Mouse (Mus musculus) neural tube, embryonic 13.5 days (tissue): Measurements from ENCODE around the gene Ccdc186. TPM values are rescaled to one million over a fixed set of nuclear protein-coding genes. Genes with fewer than 3 reads are reported as not detected.

ENCODE experiments used
- ATAC-seq: fragments of 200-750 bp; cut with Nextera tagmentation; 2 replicates; pipeline ENCODE4 v1.8.0; 2017; ENCODE audit warnings: low read depth, mild to moderate bottlenecking, moderate TSS enrichment, moderate library complexity
- H3K27ac ChIP-seq: fragments of 300-500 bp; sonication (generic); replicated peaks from 2 replicates; pipeline ENCODE4 v1.5.1; 2015; ENCODE audit warnings: moderate library complexity, mild to moderate bottlenecking, inconsistent platforms
- H3K27me3 ChIP-seq: fragments of 300-500 bp; sonication (generic); 2 replicates; pipeline ENCODE4 v1.6.1; 2015; ENCODE audit warnings: mild to moderate bottlenecking, inconsistent platforms
- H3K36me3 ChIP-seq: fragments of 300-500 bp; sonication (generic); 2 replicates; pipeline ENCODE4 v1.6.1; 2015; ENCODE audit warnings: mild to moderate bottlenecking, inconsistent platforms
- H3K4me1 ChIP-seq: fragments of 300-500 bp; sonication (generic); replicated peaks from 2 replicates; pipeline ENCODE4 v1.6.1; 2015; ENCODE audit warnings: inconsistent platforms
- H3K4me2 ChIP-seq: fragments of 300-500 bp; sonication (generic); 2 replicates; pipeline ENCODE4 v1.6.1; 2015; ENCODE audit warnings: inconsistent platforms, mild to moderate bottlenecking, moderate library complexity
- H3K4me3 ChIP-seq: fragments of 300-500 bp; sonication (generic); 2 replicates; pipeline ENCODE4 v1.5.1; 2015; ENCODE audit warnings: mild to moderate bottlenecking, inconsistent platforms
- H3K9ac ChIP-seq: fragments of 300-500 bp; sonication (generic); 2 replicates; pipeline ENCODE4 v1.6.1; 2015; ENCODE audit warnings: moderate library complexity, mild to moderate bottlenecking, inconsistent platforms
- H3K9me3 ChIP-seq: fragments of 300-500 bp; sonication (generic); 2 replicates; pipeline ENCODE4 v1.6.1; 2016; ENCODE audit warnings: inconsistent platforms
- WGBS: fragments of 180-500 bp; shearing (Covaris S2); methylation state at CpG from one replicate; pipeline ENCODE4 v1.1.7; 2015; 5-methylcytosine and 5-hydroxymethylcytosine counted together
- polyA plus RNA-seq: library from polyadenylated mRNA; unstranded; fragments of >200 nt; fragmentation: Nextera tagmentation; extraction: Ambion mirVana; gene quantifications from 2 replicates; pipeline ENCODE4 v1.2.1, GENCODE M21; 2015

Ccdc186 gene
- 22.0 and 23.8 TPM in 2 replicates for polyA plus RNA-seq

DNA sequence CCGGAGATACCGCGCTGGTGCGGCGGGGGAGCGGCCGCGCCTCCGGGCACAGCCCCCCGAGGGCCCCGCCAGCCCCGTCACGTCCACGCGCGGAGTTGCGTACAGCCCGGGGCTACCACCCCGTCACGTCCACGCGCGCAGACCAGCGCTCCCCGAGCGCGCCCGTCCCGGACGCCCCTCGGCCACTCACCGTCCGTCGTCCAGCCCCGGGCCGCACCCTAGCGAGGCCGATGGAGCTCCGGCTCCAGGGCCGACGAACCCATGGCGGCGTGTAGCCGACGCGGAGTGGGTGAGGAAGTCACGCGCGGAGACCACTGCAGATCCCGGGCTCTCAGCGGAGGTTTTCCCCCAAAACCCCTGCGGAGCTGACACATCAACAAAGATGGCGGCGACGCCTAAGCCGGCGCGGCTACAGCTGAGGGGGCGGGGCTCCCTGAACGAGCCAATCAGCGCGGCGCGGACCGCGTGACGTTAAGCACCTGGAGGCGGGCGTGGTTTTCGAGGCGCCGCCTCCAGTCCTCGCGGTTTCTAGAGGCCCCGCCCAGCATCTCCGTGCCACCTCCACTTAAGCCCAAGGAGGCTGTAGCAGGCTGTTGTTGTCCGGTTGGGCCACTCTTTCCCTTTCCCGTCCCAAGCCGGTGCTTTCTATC is at the start of gene Ccdc186:
Ccdc186 (minus strand) TSS at position 393 of the 650 bp plus-strand sequence.
- H3K27ac ChIP-seq, result peak within 1 kb of the TSS; percentile 95
- H3K4me2 ChIP-seq, result peak within 1 kb of the TSS; percentile 85
- H3K9me3 ChIP-seq, result no peaks in the 10 kb centered on the region
- no peaks in the 10 kb centered on the region for H3K36me3 ChIP-seq
- peak; percentile 96 for ATAC-seq
- peaks cover 6% of the 10 kb centered on the region for H3K27me3 ChIP-seq
- under 1% methylated on average over 79 of the region's 79 CpGs for WGBS
- H3K4me1 ChIP-seq, result peaks cover 44% of the 10 kb centered on the region
- H3K9ac ChIP-seq, result peak within 1 kb of the TSS; percentile 92
- peak within 1 kb of the TSS; percentile 96 for H3K4me3 ChIP-seq

GRCm38 (mm10) chr19:56867701-56868100 is 45.7 kb upstream of the Ccdc186 start:
- no peak overlapping the region for H3K27ac ChIP-seq
- WGBS, result 63% methylated on average over 4 of the region's 4 CpGs

DNA sequence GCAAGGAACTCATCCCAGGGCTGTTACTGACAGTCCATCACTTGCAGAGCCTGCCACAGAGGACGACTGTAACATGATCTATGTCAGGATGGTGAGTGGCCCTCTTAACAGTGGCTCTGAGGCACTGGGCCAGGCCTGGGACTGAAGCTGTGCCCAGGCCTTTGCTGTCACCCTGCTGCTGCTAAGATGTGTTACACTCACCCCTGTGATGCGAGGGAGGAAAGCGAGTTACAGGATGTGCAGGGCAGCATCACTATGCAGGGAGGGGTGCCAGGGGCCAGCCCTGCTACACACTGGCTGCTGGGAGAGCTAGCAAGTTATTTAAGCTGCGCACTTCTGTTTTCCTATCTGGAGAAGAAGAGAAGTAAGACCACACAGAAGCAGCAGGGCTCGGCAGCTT is 34.5 kb upstream of the Ccdc186 start:
- 59% methylated on average over 5 of the region's 5 CpGs for WGBS
- Histone ChIP-seq H3K27me3 (no peaks in the 10 kb centered on the region), H3K4me3 (no peak overlapping the region), H3K9me3 (no peaks in the 10 kb centered on the region), H3K4me1 (no peaks in the 10 kb centered on the region), H3K36me3 (no peaks in the 10 kb centered on the region), H3K27ac (no peak overlapping the region), H3K9ac (no peak overlapping the region), H3K4me2 (no peak overlapping the region)
- ATAC-seq, result no peak

More at GRCm38 (mm10) chr19:56867701-56868100, 45.7 kb upstream of the Ccdc186 start:
- no peak for ATAC-seq
- no peaks in the 10 kb centered on the region for H3K9me3 ChIP-seq
- no peak overlapping the region for H3K9ac ChIP-seq
- H3K4me3 ChIP-seq, result no peak overlapping the region
- H3K4me2 ChIP-seq, result no peak overlapping the region
- peaks cover 23% of the 10 kb centered on the region for H3K27me3 ChIP-seq
- no peaks in the 10 kb centered on the region for H3K4me1 ChIP-seq
- no peaks in the 10 kb centered on the region for H3K36me3 ChIP-seq

DNA sequence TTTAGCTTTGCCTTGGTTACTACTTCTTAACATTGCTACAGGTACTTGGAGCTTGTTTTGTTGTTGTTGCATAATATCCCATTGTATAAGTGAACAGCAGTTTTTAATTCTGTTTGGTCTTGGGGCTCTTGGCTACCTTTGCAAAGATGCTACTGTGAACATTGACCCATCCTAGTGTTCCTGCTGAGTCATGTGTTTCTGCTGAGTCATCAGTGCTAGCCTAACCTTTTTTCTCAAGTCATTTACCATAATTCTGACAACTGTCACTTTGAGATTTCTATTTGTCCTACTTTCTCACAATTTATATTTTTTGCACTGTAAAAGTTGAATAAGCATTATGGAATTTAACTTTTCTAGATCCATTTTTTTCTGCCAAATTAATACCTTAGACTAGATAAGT is 30.6 kb upstream of the Ccdc186 start:
- H3K36me3 ChIP-seq, result no peaks in the 10 kb centered on the region
- no peak for ATAC-seq
- no peak overlapping the region for H3K4me3 ChIP-seq

DNA sequence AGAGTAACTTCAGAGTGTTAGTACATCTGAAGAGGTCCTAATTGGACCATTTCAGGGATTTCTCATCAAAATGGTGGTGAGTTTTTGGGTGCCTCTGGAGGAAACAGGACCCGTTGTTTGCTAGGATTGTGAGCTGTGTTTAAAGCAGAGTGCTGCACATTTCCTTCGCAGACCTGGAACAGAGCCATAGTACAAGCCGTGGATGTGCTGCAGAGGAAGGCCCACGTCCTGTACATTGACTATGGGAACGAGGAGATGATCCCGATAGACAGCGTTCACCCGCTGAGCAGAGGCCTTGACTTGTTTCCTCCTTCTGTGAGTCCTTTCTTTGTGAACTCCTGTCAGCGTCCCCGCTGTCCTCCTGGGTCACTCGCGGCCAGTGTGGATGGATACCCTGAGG is 21.0 kb upstream of the Ccdc186 start:
- Histone ChIP-seq H3K27ac (no peak overlapping the region), H3K4me2 (no peak overlapping the region), H3K4me3 (no peak overlapping the region), H3K4me1 (no peaks in the 10 kb centered on the region; the same call in 1 of the 2 replicates), H3K9ac (no peak overlapping the region), H3K9me3 (peaks cover 13% of the 10 kb centered on the region; the same call in 1 of the 2 replicates), H3K27me3 (no peaks in the 10 kb centered on the region), H3K36me3 (no peaks in the 10 kb centered on the region; the same call in 1 of the 2 replicates)
- 78% methylated on average over 12 of the region's 12 CpGs for WGBS
- no peak for ATAC-seq

More for the DNA sequence above, 30.6 kb upstream of the Ccdc186 start:
- H3K9ac ChIP-seq, result no peak overlapping the region
- H3K27me3 ChIP-seq, result no peaks in the 10 kb centered on the region
- no peak overlapping the region for H3K4me2 ChIP-seq
- H3K4me1 ChIP-seq, result no peaks in the 10 kb centered on the region
- no peak overlapping the region for H3K27ac ChIP-seq
- no peaks in the 10 kb centered on the region; the same call in 1 of the 2 replicates for H3K9me3 ChIP-seq

DNA sequence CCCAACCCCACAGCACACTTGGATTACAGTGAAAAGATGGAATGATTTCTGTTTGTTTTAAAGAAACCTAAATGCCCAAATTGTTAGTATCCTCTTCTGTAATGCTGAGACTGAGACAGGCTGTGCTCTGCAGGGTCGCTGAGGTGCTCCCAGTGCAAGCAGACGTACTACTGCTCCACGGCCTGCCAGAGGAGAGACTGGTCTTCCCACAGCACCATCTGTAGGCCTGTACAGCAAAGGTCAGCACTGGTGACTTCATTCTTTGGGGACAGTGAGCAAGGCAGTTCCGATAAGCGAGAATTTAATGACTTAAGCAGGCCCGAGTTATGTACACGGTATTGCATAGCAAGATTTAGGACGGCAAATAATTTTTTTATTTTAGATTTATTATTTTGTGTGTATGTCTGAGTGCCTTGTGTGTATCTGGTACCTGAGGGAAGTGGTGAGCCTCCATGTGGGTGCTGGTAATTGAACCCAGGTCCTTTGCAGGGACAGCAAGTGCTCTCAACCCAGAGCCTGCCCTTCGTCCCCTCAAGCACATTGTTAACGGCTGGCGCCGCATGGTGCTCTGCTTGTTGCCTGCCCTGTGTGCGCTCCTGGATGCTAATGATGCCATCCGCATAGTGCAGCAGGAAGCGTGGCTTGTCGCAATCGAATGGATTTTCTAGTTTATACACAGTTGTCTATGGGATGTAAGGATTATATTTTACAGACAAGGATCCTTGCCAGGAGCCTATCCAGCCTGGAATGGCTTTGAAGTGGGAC is 17.1 kb upstream of the Ccdc186 start:
- H3K27me3 ChIP-seq, result no peaks in the 10 kb centered on the region
- peaks cover 5% of the 10 kb centered on the region; the same call in 1 of the 2 replicates for H3K4me1 ChIP-seq
- no peaks in the 10 kb centered on the region for H3K36me3 ChIP-seq
- no peak overlapping the region for H3K27ac ChIP-seq
- H3K9me3 ChIP-seq, result no peaks in the 10 kb centered on the region
- no peak overlapping the region for H3K9ac ChIP-seq
- H3K4me2 ChIP-seq, result no peak overlapping the region
- WGBS, result 71% methylated on average over 17 of the region's 17 CpGs
- ATAC-seq, result no peak
- H3K4me3 ChIP-seq, result no peak overlapping the region

GRCm38 (mm10) chr19:56835340-56835739 is 13.3 kb upstream of the Ccdc186 start:
- no peak overlapping the region for H3K4me2 ChIP-seq
- no peak overlapping the region for H3K27ac ChIP-seq
- no peaks in the 10 kb centered on the region; the same call in 1 of the 2 replicates for H3K27me3 ChIP-seq
- WGBS, result 43% methylated on average over 9 of the region's 9 CpGs
- no peaks in the 10 kb centered on the region for H3K9me3 ChIP-seq
- no peak overlapping the region for H3K4me3 ChIP-seq
- ATAC-seq, result no peak
- H3K4me1 ChIP-seq, result peaks cover 5% of the 10 kb centered on the region; the same call in 1 of the 2 replicates
- no peaks in the 10 kb centered on the region for H3K36me3 ChIP-seq
- H3K9ac ChIP-seq, result no peak overlapping the region

DNA sequence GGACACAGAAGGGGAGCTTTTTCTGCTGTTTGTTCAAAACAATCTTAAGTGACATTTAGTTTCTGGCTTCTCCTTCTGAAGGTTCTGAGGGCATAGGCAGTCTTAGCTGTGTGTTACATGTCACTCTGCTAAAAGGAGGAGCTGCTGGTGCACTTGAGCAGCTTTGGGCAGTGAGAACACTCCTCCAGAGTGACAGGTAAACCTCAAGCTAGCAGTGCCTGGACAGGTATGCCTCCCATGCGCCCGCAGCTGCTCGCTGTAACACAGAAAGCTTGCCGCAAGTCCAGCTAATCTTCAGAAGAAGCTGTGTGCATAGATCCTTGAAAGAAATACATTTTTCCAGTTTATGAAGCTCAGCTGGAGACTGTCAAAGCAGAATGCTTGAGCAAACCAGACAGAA is 8.2 kb upstream of the Ccdc186 start:
- Histone ChIP-seq H3K27me3 (peaks cover 5% of the 10 kb centered on the region), H3K9ac (no peak overlapping the region), H3K4me2 (no peak overlapping the region), H3K27ac (no peak overlapping the region), H3K9me3 (no peaks in the 10 kb centered on the region), H3K36me3 (no peaks in the 10 kb centered on the region), H3K4me3 (no peak overlapping the region), H3K4me1 (no peaks in the 10 kb centered on the region)
- ATAC-seq, result no peak
- 92% methylated on average over 4 of the region's 4 CpGs for WGBS

GRCm38 (mm10) chr19:56829267-56829666 is 7.3 kb upstream of the Ccdc186 start:
- Histone ChIP-seq H3K27me3 (peaks cover 6% of the 10 kb centered on the region), H3K36me3 (no peaks in the 10 kb centered on the region), H3K9me3 (no peaks in the 10 kb centered on the region), H3K4me1 (no peaks in the 10 kb centered on the region), H3K9ac (no peak overlapping the region), H3K4me2 (no peak overlapping the region), H3K4me3 (no peak overlapping the region), H3K27ac (no peak overlapping the region)
- WGBS, result 93% methylated on average over 9 of the region's 9 CpGs
- ATAC-seq, result no peak

GRCm38 (mm10) chr19:56828305-56828704 is 6.3 kb upstream of the Ccdc186 start:
- no peak overlapping the region for H3K4me2 ChIP-seq
- WGBS, result 85% methylated on average over 11 of the region's 11 CpGs
- no peaks in the 10 kb centered on the region for H3K36me3 ChIP-seq
- H3K4me1 ChIP-seq, result no peaks in the 10 kb centered on the region
- no peaks in the 10 kb centered on the region for H3K9me3 ChIP-seq
- no peak overlapping the region for H3K4me3 ChIP-seq
- peaks cover 6% of the 10 kb centered on the region for H3K27me3 ChIP-seq
- H3K9ac ChIP-seq, result no peak overlapping the region
- no peak for ATAC-seq
- H3K27ac ChIP-seq, result no peak overlapping the region

GRCm38 (mm10) chr19:56826047-56826631 is 4.1 kb upstream of the Ccdc186 start, which contains the start of gene Tdrd1:
Gene Tdrd1 (plus strand): TSS chr19:56826209.
- Histone ChIP-seq H3K4me3 (peak within 1 kb of the TSS; percentile 11; the same call in 1 of the 2 replicates), H3K27me3 (peaks cover 6% of the 10 kb centered on the region), H3K27ac (no peak within 1 kb of the TSS), H3K4me2 (peak within 1 kb of the TSS; percentile 40), H3K9ac (no peak within 1 kb of the TSS), H3K36me3 (no peaks in the 10 kb centered on the region), H3K9me3 (no peaks in the 10 kb centered on the region), H3K4me1 (peaks cover 6% of the 10 kb centered on the region)
- no peak for ATAC-seq
- 64% methylated on average over 43 of the region's 44 CpGs for WGBS

DNA sequence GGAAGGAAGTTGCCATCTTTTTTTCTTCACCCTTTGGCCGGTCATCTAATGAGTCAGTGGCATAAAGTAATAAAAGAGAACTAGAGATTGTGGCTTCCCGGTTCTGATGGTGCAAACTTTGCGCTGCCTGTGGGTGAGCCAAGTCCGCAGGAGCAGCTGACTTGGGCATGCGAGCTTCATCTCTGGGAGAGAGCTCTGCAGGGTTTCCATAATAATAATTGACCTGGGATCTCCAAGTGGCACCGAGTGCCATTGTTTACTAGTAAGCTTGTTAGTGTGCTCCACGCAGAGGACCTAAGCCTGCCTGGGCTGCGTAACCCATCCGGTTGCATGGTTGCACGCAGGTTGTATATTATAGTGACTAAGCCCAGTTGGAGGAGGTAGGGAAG is 452 bp upstream of the Ccdc186 start:
- peak overlapping the region; percentile 96 for H3K4me3 ChIP-seq
- ATAC-seq, result peak; percentile 44
- peaks cover 39% of the 10 kb centered on the region for H3K4me1 ChIP-seq
- H3K27me3 ChIP-seq, result peaks cover 6% of the 10 kb centered on the region
- H3K36me3 ChIP-seq, result no peaks in the 10 kb centered on the region
- peak overlapping the region; percentile 61 for H3K9ac ChIP-seq
- 21% methylated on average over 10 of the region's 10 CpGs for WGBS
- no peaks in the 10 kb centered on the region for H3K9me3 ChIP-seq
- peak overlapping the region; percentile 85 for H3K4me2 ChIP-seq
- peak overlapping the region; percentile 95; the same call in 1 of the 2 replicates for H3K27ac ChIP-seq
